Mouse (Mus musculus): ENCODE results near the gene Tead1. TPM values are rescaled to one million over a fixed set of nuclear protein-coding genes. Genes with fewer than 3 reads are reported as not detected.

Tead1 gene
- total RNA-seq, 2 experiments from 2014 or later = 181 to 186 TPM

- DNase-seq (ENCODE audit: low spot score) = no peak
- intact Hi-C loops (cut with DNase I) = loop anchor here (5.0 kb wide), 1 partner anchor 34 kb away; no protein-coding TSS in a partner anchor
These were observed 152.3 kb downstream of the Tead1 start for GRCm38 (mm10) chr7:112831446-112831845.

GRCm38 (mm10) chr7:112833132-112833531 is 154.0 kb downstream of the Tead1 start:
- intact Hi-C loops (cut with DNase I) = loop anchor here (5.0 kb wide), 1 partner anchor 36 kb away; no protein-coding TSS in a partner anchor
- DNase-seq (ENCODE audit: low spot score) = no peak

- DNase-seq (ENCODE audit: low spot score) = no peak
- intact Hi-C loops (cut with DNase I) = no loop called here
These were observed 157.0 kb downstream of the Tead1 start for GRCm38 (mm10) chr7:112836076-112836475.

- DNase-seq (ENCODE audit: low spot score) = no peak
- intact Hi-C loops (cut with DNase I) = no loop called here
These were observed 159.0 kb downstream of the Tead1 start for GRCm38 (mm10) chr7:112838131-112838530.

GRCm38 (mm10) chr7:112840351-112840750 is 161.2 kb downstream of the Tead1 start:
- intact Hi-C loops (cut with DNase I) = no loop called here
- DNase-seq (ENCODE audit: low spot score) = no peak

- intact Hi-C loops (cut with DNase I) = no loop called here
- DNase-seq (ENCODE audit: low spot score) = no peak
These were observed 161.8 kb downstream of the Tead1 start for GRCm38 (mm10) chr7:112840890-112841289.

- DNase-seq (ENCODE audit: low spot score) = no peak
- intact Hi-C loops (cut with DNase I) = no loop called here
These were observed 162.4 kb downstream of the Tead1 start for GRCm38 (mm10) chr7:112841484-112841883.

- intact Hi-C loops (cut with DNase I) = no loop called here
- no peak for DNase-seq (ENCODE audit: low spot score)
These were observed 162.8 kb downstream of the Tead1 start for GRCm38 (mm10) chr7:112841886-112842285.

GRCm38 (mm10) chr7:112851281-112851744 is 172.2 kb downstream of the Tead1 start:
- DNase-seq (ENCODE audit: low spot score) = no peak
- intact Hi-C loops (cut with DNase I) = no loop called here

- intact Hi-C loops (cut with DNase I) = no loop called here
- no peak for DNase-seq (ENCODE audit: low spot score)
These were observed 173.2 kb downstream of the Tead1 start for GRCm38 (mm10) chr7:112852149-112852839.

- DNase-seq (ENCODE audit: low spot score) = no peak
- intact Hi-C loops (cut with DNase I) = no loop called here
These were observed 174.7 kb downstream of the Tead1 start for GRCm38 (mm10) chr7:112853857-112854256.

GRCm38 (mm10) chr7:112854516-112854915 is 175.4 kb downstream of the Tead1 start:
- intact Hi-C loops (cut with DNase I) = no loop called here
- no peak for DNase-seq (ENCODE audit: low spot score)

- DNase-seq (ENCODE audit: low spot score) = no peak
- intact Hi-C loops (cut with DNase I) = no loop called here
These were observed 176.3 kb downstream of the Tead1 start for GRCm38 (mm10) chr7:112855419-112855818.

- intact Hi-C loops (cut with DNase I) = no loop called here
- DNase-seq (ENCODE audit: low spot score) = no peak
These were observed 177.0 kb downstream of the Tead1 start for GRCm38 (mm10) chr7:112856121-112856571.

GRCm38 (mm10) chr7:112856583-112856982 is 177.5 kb downstream of the Tead1 start:
- intact Hi-C loops (cut with DNase I) = no loop called here
- no peak for DNase-seq (ENCODE audit: low spot score)

- DNase-seq (ENCODE audit: low spot score) = no peak
- intact Hi-C loops (cut with DNase I) = loop anchor here (5.0 kb wide), 2 partner anchors 68 to 88 kb away; no protein-coding TSS in a partner anchor
These were observed 180.8 kb downstream of the Tead1 start for GRCm38 (mm10) chr7:112859887-112860286.

- intact Hi-C loops (cut with DNase I) = loop anchor here (5.0 kb wide), 2 partner anchors 70 to 90 kb away; no protein-coding TSS in a partner anchor
- no peak for DNase-seq (ENCODE audit: low spot score)
These were observed 183.0 kb downstream of the Tead1 start for GRCm38 (mm10) chr7:112862086-112862485.

GRCm38 (mm10) chr7:112864188-112864587 is 185.1 kb downstream of the Tead1 start:
- intact Hi-C loops (cut with DNase I) = loop anchor here (5.0 kb wide), 2 partner anchors 72 to 92 kb away; no protein-coding TSS in a partner anchor
- no peak for DNase-seq (ENCODE audit: low spot score)

- peak; percentile 52 for DNase-seq (ENCODE audit: low spot score)
- intact Hi-C loops (cut with DNase I) = loop anchor here (5.0 kb wide), 2 partner anchors 183 to 203 kb away; no protein-coding TSS in a partner anchor
These were observed 186.6 kb downstream of the Tead1 start for GRCm38 (mm10) chr7:112865739-112866138.

GRCm38 (mm10) chr7:112868551-112869465 is 189.7 kb downstream of the Tead1 start:
- no peak for DNase-seq (ENCODE audit: low spot score)
- intact Hi-C loops (cut with DNase I) = loop anchor here (1.0 to 5.0 kb wide), 4 partner anchors 187 to 470 kb away; no protein-coding TSS in a partner anchor
